Mouse (Mus musculus) right cerebral cortex, postnatal 14 days (tissue): ENCODE data around the gene Btg1-ps1.
"Not testable (repeated sequence)": the region's sequence is repeated elsewhere in the genome, so short reads cannot be mapped to it uniquely, and the experiment has no call there.

Source experiments
- DNase-seq: peaks from one replicate; pipeline ENCODE4 v3.0.0; 2022

Gene Btg1-ps1

DNA sequence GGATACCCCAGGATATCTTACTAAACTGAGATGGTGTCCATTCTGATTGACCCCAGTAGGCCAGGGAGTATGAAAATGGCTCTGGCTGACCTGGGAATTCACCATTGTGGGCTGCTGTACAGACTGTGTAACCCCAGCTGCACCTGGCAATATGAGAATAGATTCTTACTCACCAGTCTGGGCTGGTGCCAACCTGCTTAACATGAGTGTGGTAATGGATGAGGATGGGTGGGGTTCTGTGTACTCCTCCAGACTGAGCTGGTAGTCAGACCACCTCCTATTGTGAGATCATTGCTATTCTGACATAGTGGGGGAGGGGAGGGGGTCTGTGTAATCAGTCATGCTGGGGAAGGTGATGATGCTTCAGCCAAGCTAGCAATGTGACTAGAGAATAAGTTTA lies at the start of gene Btg1-ps1:
TSS of gene Btg1-ps1 (minus strand) at position 219 of the 400 bp plus-strand sequence.
- not testable (repeated sequence) for DNase-seq

GRCm38 (mm10) chrX:38066175-38066574 lies 47.6 kb upstream of the Btg1-ps1 start, which contains the start of gene Rhox10:
Gene Rhox10 (plus strand): TSS chrX:38066475.
- DNase-seq, result no peak

- DNase-seq, result no peak
Observed at GRCm38 (mm10) chrX:38061544-38061943, 42.9 kb upstream of the Btg1-ps1 start.

DNA sequence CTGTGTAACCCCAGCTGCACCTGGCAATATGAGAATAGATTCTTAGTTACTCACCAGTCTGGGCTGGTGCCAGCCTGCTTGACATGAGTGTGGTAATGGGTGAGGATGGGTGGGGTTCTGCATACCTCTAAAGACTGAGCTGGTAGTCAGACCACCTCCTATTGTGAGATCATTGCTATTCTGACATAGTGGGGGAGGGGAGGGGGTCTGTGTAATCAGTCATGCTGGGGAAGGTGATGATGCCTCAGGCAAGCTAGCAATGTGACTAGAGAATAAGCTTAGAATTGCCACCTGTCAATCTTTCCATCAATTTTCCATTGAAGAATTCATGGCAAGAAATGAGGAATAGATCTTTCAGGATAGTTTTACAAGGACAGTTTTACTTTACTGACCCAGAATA lies 24.4 kb upstream of the Btg1-ps1 start, which contains the start of gene Btg1-ps2:
TSS of gene Btg1-ps2 (minus strand) at position 101 of the 400 bp plus-strand sequence.
- DNase-seq, result not testable (repeated sequence)

GRCm38 (mm10) chrX:38039666-38040065 lies 21.1 kb upstream of the Btg1-ps1 start:
- no peak for DNase-seq

DNA sequence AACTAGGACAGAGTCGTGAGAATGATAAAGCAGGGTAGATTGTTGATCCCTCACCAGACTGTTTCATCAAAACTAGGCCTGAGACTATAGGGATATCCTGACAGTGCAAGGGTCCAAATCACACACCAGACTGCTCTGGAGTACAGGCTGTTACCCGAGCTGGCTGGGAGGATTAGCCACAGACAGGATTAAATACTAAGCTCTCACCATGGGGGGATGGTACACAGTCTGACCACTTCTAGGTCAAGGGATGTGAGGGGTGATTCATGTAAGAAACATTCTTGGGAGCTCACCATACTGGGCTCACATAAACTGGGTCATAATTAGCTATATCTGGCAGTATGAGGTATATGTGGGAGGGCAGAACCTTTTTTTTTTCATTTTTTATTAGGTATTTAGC lies 15.2 kb upstream of the Btg1-ps1 start:
- no peak for DNase-seq

- no peak for DNase-seq
Observed at GRCm38 (mm10) chrX:38008756-38009155, 9.9 kb downstream of the Btg1-ps1 start.
